In the genomic region with DNA sequence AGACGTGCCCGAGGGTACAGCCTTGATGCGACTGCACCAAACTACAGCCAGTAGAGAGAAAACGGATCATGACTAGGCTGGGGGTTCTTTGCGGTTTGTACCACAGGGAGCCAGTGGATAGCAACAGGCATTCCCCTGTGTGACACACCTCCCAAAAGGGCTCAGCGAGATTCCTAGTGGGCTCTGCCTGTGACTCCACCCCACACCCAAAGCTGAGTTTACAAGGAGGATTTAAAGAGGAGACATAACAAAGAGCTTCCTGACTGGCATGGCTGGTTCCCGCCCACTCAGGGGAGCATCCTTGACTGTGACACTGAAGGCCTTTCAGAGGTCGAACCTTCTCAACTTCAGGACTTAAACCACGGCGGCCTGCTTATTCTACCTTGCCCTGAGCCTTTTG, we compare ENCODE assay signal across 18 mouse cellular contexts. TPM values are rescaled to one million over a fixed set of nuclear protein-coding genes. Genes with fewer than 3 reads are reported as not detected.
DNase-seq lines count a peak whose midpoint lies in the region; ATAC-seq lines count a peak whose summit lies in the region.
"Had no signal": no experiment of that assay in that cellular context is flagged by ENCODE, and none has a peak within 500 bp of the region (broad histone marks: within the 10 kb centered on the region; RNA-seq: fewer than 3 reads in every experiment).

No protein-coding gene starts in this region.

- peaks cover 28% of the 10 kb centered on the region for H3K4me1 ChIP-seq in lung, embryonic 15.5 days
- peaks cover 9% of the 10 kb centered on the region; the same call in 1 of the 2 replicates for H3K4me1 ChIP-seq in intestine, embryonic 16.5 days (ENCODE audit: control insufficient read depth, insufficient read depth, low read length)
- H3K4me1 ChIP-seq in stomach, embryonic 14.5 days (ENCODE audit: control insufficient read depth, insufficient read depth, low read length): peaks cover 12% of the 10 kb centered on the region
- H3K4me1 ChIP-seq: limb, embryonic 13.5 days had no signal

- no peak overlapping the region for H3K4me2 ChIP-seq in lung, embryonic 15.5 days
- H3K4me2 ChIP-seq in intestine, embryonic 16.5 days (ENCODE audit: low read depth, low read length): no peak overlapping the region
- H3K4me2 ChIP-seq in stomach, embryonic 14.5 days (replicated peaks; ENCODE audit: low read depth, low read length): no peak overlapping the region
- H3K4me2 ChIP-seq: forebrain, embryonic 15.5 days; limb, embryonic 13.5 days; midbrain, embryonic 15.5 days had no signal

- peak; percentile 23 for DNase-seq in cerebellum, adult 9-10 months
- no peak for DNase-seq in lung, adult 18-20 months
- no peak for DNase-seq in spleen, postnatal 14 days (ENCODE audit: low spot score in 2 of 2)
- DNase-seq: right cerebral cortex, postnatal 14 days; thymus, adult 18-20 months had no signal

- WGBS in lung, embryonic 15.5 days: 64% methylated on average over 10 of the region's 10 CpGs
- 76% methylated on average over 10 of the region's 10 CpGs for WGBS in intestine, embryonic 16.5 days
- 79% methylated on average over 10 of the region's 10 CpGs for WGBS in stomach, embryonic 14.5 days

- ATAC-seq in cerebellum, adult (ENCODE audit: insufficient number of reproducible peaks, low FRiP score, low TSS enrichment): no peak
- ATAC-seq in lung, embryonic 15.5 days (ENCODE audit: borderline replicate concordance, extremely low read depth, low FRiP score, low TSS enrichment): no peak
- ATAC-seq in intestine, embryonic 16.5 days: no peak
- no peak for ATAC-seq in stomach, embryonic 14.5 days (ENCODE audit: insufficient number of reproducible peaks, insufficient read depth, low FRiP score, low read depth)
- no peak for ATAC-seq in megakaryocyte progenitor cell, adult 5-6 weeks (replicated peaks; ENCODE audit: poor library complexity)
- ATAC-seq: forebrain, embryonic 15.5 days; midbrain, embryonic 15.5 days had no signal

- no peaks in the 10 kb centered on the region for H3K36me3 ChIP-seq in lung, embryonic 15.5 days
- no peaks in the 10 kb centered on the region for H3K36me3 ChIP-seq in intestine, embryonic 16.5 days (ENCODE audit: control insufficient read depth, insufficient read depth, low read length)
- H3K36me3 ChIP-seq in stomach, embryonic 14.5 days (ENCODE audit: control insufficient read depth, insufficient read depth, low read length): no peaks in the 10 kb centered on the region
- H3K36me3 ChIP-seq: forebrain, embryonic 15.5 days; G1E; limb, embryonic 13.5 days; midbrain, embryonic 15.5 days had no signal

- H3K9ac ChIP-seq in lung, embryonic 15.5 days: no peak overlapping the region
- no peak overlapping the region for H3K9ac ChIP-seq in intestine, embryonic 16.5 days (ENCODE audit: low read depth, low read length)
- no peak overlapping the region for H3K9ac ChIP-seq in stomach, embryonic 14.5 days (replicated peaks; ENCODE audit: low read depth, low read length)
- H3K9ac ChIP-seq: forebrain, embryonic 15.5 days; limb, embryonic 13.5 days; midbrain, embryonic 15.5 days had no signal

- peaks cover 4% of the 10 kb centered on the region; the same call in 1 of the 2 replicates for H3K27me3 ChIP-seq in lung, embryonic 15.5 days
- no peaks in the 10 kb centered on the region for H3K27me3 ChIP-seq in intestine, embryonic 16.5 days (replicated peaks; ENCODE audit: control insufficient read depth, insufficient read depth, low read length)
- H3K27me3 ChIP-seq in stomach, embryonic 14.5 days (ENCODE audit: control insufficient read depth, insufficient read depth, low read length): no peaks in the 10 kb centered on the region
- H3K27me3 ChIP-seq: forebrain, embryonic 15.5 days had no signal

- no peak overlapping the region for H3K4me3 ChIP-seq in lung, embryonic 15.5 days
- H3K4me3 ChIP-seq in intestine, embryonic 16.5 days (ENCODE audit: low read length): no peak overlapping the region
- H3K4me3 ChIP-seq in stomach, embryonic 14.5 days (ENCODE audit: low read depth, low read length): no peak overlapping the region
- H3K4me3 ChIP-seq: forebrain, embryonic 15.5 days; limb, embryonic 13.5 days; midbrain, embryonic 15.5 days had no signal

- H3K9me3 ChIP-seq in lung, embryonic 15.5 days: no peaks in the 10 kb centered on the region
- H3K9me3 ChIP-seq in intestine, embryonic 16.5 days (ENCODE audit: control insufficient read depth, low read length): no peaks in the 10 kb centered on the region
- H3K9me3 ChIP-seq in stomach, embryonic 14.5 days (ENCODE audit: control insufficient read depth, low read depth, low read length): no peaks in the 10 kb centered on the region
- H3K9me3 ChIP-seq: forebrain, embryonic 15.5 days; G1E; limb, embryonic 13.5 days; midbrain, embryonic 15.5 days had no signal

- peak overlapping the region; percentile 38; the same call in 1 of the 2 replicates for H3K27ac ChIP-seq in lung, embryonic 15.5 days
- H3K27ac ChIP-seq in intestine, embryonic 16.5 days (ENCODE audit: low read length): peak overlapping the region; percentile 19; the same call in 1 of the 2 replicates
- H3K27ac ChIP-seq in stomach, embryonic 14.5 days (ENCODE audit: low read length): 0 out of 2 replicates have a peak overlapping the region, but pooled peaks have one; percentile 27
- H3K27ac ChIP-seq: forebrain, embryonic 15.5 days; limb, embryonic 13.5 days; macrophage; midbrain, embryonic 15.5 days had no signal

RNA-seq across cellular contexts. Expression of a gene that starts 6.0 kb away (rescaled TPM):
- polyA plus RNA-seq in lung, embryonic 15.5 days (2015; fragmentation: Nextera tagmentation; extraction: Ambion mirVana): 0.30 and 0.32 TPM in 2 replicates
- 1.2 and 1.5 TPM in 2 replicates for polyA plus RNA-seq in intestine, embryonic 16.5 days (2015; fragmentation: Nextera tagmentation; extraction: Ambion mirVana)
- polyA plus RNA-seq in stomach, embryonic 14.5 days (2014; fragmentation: Nextera tagmentation; extraction: Ambion mirVana): 1.3 and 1.5 TPM in 2 replicates
- 0.30 and 0.71 TPM in 2 replicates for total RNA-seq in megakaryocyte progenitor cell, adult 5-6 weeks (2015)
- 0.87 and 2.2 TPM in 2 replicates for total RNA-seq in megakaryocyte progenitor cell, adult 5-6 weeks (2017)
- polyA plus RNA-seq: G1E had no signal

RNA-seq across cellular contexts. Expression of a gene that starts 14.7 kb away (rescaled TPM):
- polyA plus RNA-seq in lung, embryonic 15.5 days (2015; fragmentation: Nextera tagmentation; extraction: Ambion mirVana): 14.6 and 15.8 TPM in 2 replicates
- 21.7 and 22.9 TPM in 2 replicates for polyA plus RNA-seq in intestine, embryonic 16.5 days (2015; fragmentation: Nextera tagmentation; extraction: Ambion mirVana)
- 11.5 and 13.3 TPM in 2 replicates for polyA plus RNA-seq in stomach, embryonic 14.5 days (2014; fragmentation: Nextera tagmentation; extraction: Ambion mirVana)
- total RNA-seq in megakaryocyte progenitor cell, adult 5-6 weeks (2015): 9.1 and 9.8 TPM in 2 replicates
- 14.2 and 19.1 TPM in 2 replicates for total RNA-seq in megakaryocyte progenitor cell, adult 5-6 weeks (2017)

RNA-seq across cellular contexts. Expression of a gene that starts 15.5 kb away (rescaled TPM):
- not detected in 2 replicates for polyA plus RNA-seq in lung, embryonic 15.5 days (2015; fragmentation: Nextera tagmentation; extraction: Ambion mirVana)
- polyA plus RNA-seq in intestine, embryonic 16.5 days (2015; fragmentation: Nextera tagmentation; extraction: Ambion mirVana): 0.11 TPM in 1 of 2 replicates, not detected in the other
- polyA plus RNA-seq in stomach, embryonic 14.5 days (2014; fragmentation: Nextera tagmentation; extraction: Ambion mirVana): not detected in 2 replicates
- total RNA-seq in megakaryocyte progenitor cell, adult 5-6 weeks (2015): not detected in 2 replicates
- total RNA-seq in megakaryocyte progenitor cell, adult 5-6 weeks (2017): not detected in 2 replicates
- total RNA-seq: G1E; heart, adult 8-10 months; hematopoietic stem cell, adult 5-6 weeks had no signal
- polyA plus RNA-seq: forebrain, embryonic 15.5 days; G1E; kidney, embryonic 16.5 days; limb, embryonic 13.5 days; macrophage; midbrain, embryonic 15.5 days had no signal

RNA-seq across cellular contexts. Expression of a gene that starts 24.5 kb away (rescaled TPM):
- polyA plus RNA-seq in lung, embryonic 15.5 days (2015; fragmentation: Nextera tagmentation; extraction: Ambion mirVana): 0.05 and 0.08 TPM in 2 replicates
- polyA plus RNA-seq in intestine, embryonic 16.5 days (2015; fragmentation: Nextera tagmentation; extraction: Ambion mirVana): 0.06 TPM in 1 of 2 replicates, not detected in the other
- not detected in 2 replicates for polyA plus RNA-seq in stomach, embryonic 14.5 days (2014; fragmentation: Nextera tagmentation; extraction: Ambion mirVana)
- not detected in 2 replicates for total RNA-seq in megakaryocyte progenitor cell, adult 5-6 weeks (2015)
- not detected in 2 replicates for total RNA-seq in megakaryocyte progenitor cell, adult 5-6 weeks (2017)
- total RNA-seq: hematopoietic stem cell, adult 5-6 weeks had no signal
- polyA plus RNA-seq: G1E; kidney, embryonic 16.5 days; macrophage had no signal

RNA-seq across cellular contexts. Expression of a gene that starts 30.3 kb away (rescaled TPM):
- not detected in 2 replicates for polyA plus RNA-seq in lung, embryonic 15.5 days (2015; fragmentation: Nextera tagmentation; extraction: Ambion mirVana)
- polyA plus RNA-seq in intestine, embryonic 16.5 days (2015; fragmentation: Nextera tagmentation; extraction: Ambion mirVana): 0.06 and 0.11 TPM in 2 replicates
- polyA plus RNA-seq in stomach, embryonic 14.5 days (2014; fragmentation: Nextera tagmentation; extraction: Ambion mirVana): 0.10 TPM in 1 of 2 replicates, not detected in the other
- total RNA-seq in megakaryocyte progenitor cell, adult 5-6 weeks (2015): not detected in 2 replicates
- total RNA-seq in megakaryocyte progenitor cell, adult 5-6 weeks (2017): not detected in 2 replicates
- total RNA-seq: hematopoietic stem cell, adult 5-6 weeks had no signal
- polyA plus RNA-seq: G1E; kidney, embryonic 16.5 days; limb, embryonic 13.5 days; macrophage had no signal
